Mouse (Mus musculus) gastrocnemius, postnatal 36 days (tissue): ENCODE results near the gene Smim8. TPM values are rescaled to one million over a fixed set of nuclear protein-coding genes. Genes with fewer than 3 reads are reported as not detected.
A peak's percentile ranks its signal among the peaks of the same experiment; 100 is the strongest.
"Not testable (repeated sequence)": the region's sequence is repeated elsewhere in the genome, so short reads cannot be mapped to it uniquely, and the experiment has no call there.

Experiments used
- DNase-seq, 2 experiments: peaks; one replicate each; pipeline ENCODE4 v3.0.0; 2022
- intact Hi-C: fragments of 180-260 bp; cut with DNase I; formaldehyde crosslinking; loops from one replicate; pipeline ENCODE4 v1.15.1; 2025
- long read RNA-seq, 2 experiments: library from polyadenylated mRNA; stranded (forward); transcript quantifications; one replicate each; pipeline ENCODE4 v2.0.0; 2021
- total RNA-seq, 2 experiments: library from RNA; stranded (reverse); gene quantifications; 2 replicates each; pipeline ENCODE4 v1.2.3; 2021

The Smim8 gene
- total RNA-seq, result 10 to 100 TPM; 22.9 to 25.2 TPM
- long read RNA-seq, experiment 1, transcript Smim8-205 (3 exons, 782 nt), result minor isoform, 6 of 89 reads
- long read RNA-seq, experiment 1, transcript Smim8-201 (3 exons, 786 nt), result major isoform, 41 of 89 reads
- long read RNA-seq, experiment 1, partial matches to known transcripts, result 39 of 89 reads
- long read RNA-seq, experiment 1, other reads (novel, unspliced or antisense), result 0 of 89 reads
- long read RNA-seq, experiment 2, transcript Smim8-202 (4 exons, 892 nt), result minor isoform, 6 of 100 reads
- long read RNA-seq, experiment 2, transcript Smim8-201 (3 exons, 786 nt), result major isoform, 35 of 100 reads
- long read RNA-seq, experiment 2, transcript Smim8-205 (3 exons, 782 nt), result minor isoform, 7 of 100 reads
- long read RNA-seq, experiment 2, partial matches to known transcripts, result 49 of 100 reads
- long read RNA-seq, experiment 2, other reads (novel, unspliced or antisense), result 1 of 100 reads

- DNase-seq, result peak; percentile 84 to 92
- intact Hi-C loops, result loop anchor here (2.0 to 10.0 kb wide), 4 partner anchors 91 to 163 kb away; partner anchors contain the start of genes Orc3, Rars2 and Slc35a1
Measured at GRCm38 (mm10) chr4:34777677-34778527, at the start of gene Smim8. Smim8 (minus strand) TSS chr4:34778423.

- DNase-seq, result no peak
- intact Hi-C loops, result no loop called here
Measured at GRCm38 (mm10) chr4:34823901-34824300, 45.7 kb upstream of the Smim8 start.

GRCm38 (mm10) chr4:34819904-34820303, 41.7 kb upstream of the Smim8 start:
- intact Hi-C loops, result no loop called here
- no peak for DNase-seq

GRCm38 (mm10) chr4:34801166-34802034, 23.2 kb upstream of the Smim8 start:
- intact Hi-C loops, result no loop called here
- no peak for DNase-seq

- intact Hi-C loops, result no loop called here
- no peak for DNase-seq
Measured at GRCm38 (mm10) chr4:34798005-34798404, 19.8 kb upstream of the Smim8 start.

GRCm38 (mm10) chr4:34797294-34797983, 19.2 kb upstream of the Smim8 start:
- intact Hi-C loops, result no loop called here
- no peak for DNase-seq

- no peak for DNase-seq
- intact Hi-C loops, result no loop called here
Measured at GRCm38 (mm10) chr4:34796294-34796693, 18.1 kb upstream of the Smim8 start.

- DNase-seq, result no peak
- intact Hi-C loops, result no loop called here
Measured at GRCm38 (mm10) chr4:34786476-34786875, 8.3 kb upstream of the Smim8 start.

- no peak for DNase-seq
- intact Hi-C loops, result no loop called here
Measured at GRCm38 (mm10) chr4:34785646-34786045, 7.4 kb upstream of the Smim8 start.

- intact Hi-C loops, result no loop called here
- DNase-seq, result no peak
Measured at GRCm38 (mm10) chr4:34784865-34785264, 6.6 kb upstream of the Smim8 start.

- intact Hi-C loops, result no loop called here
- DNase-seq, result no peak
Measured at GRCm38 (mm10) chr4:34782730-34783129, 4.5 kb upstream of the Smim8 start.

GRCm38 (mm10) chr4:34771652-34772371, 6.4 kb downstream of the Smim8 start:
- intact Hi-C loops, result loop anchor here (10.0 kb wide), 1 partner anchor 157 kb away; the partner anchor contains the start of genes Orc3 and Rars2
- no peak for DNase-seq

GRCm38 (mm10) chr4:34756163-34756562, 22.1 kb downstream of the Smim8 start, which contains the start of gene Gm136:
Gm136 (minus strand) TSS chr4:34756263.
- intact Hi-C loops, result no loop called here
- DNase-seq, result no peak

- no peak for DNase-seq
- intact Hi-C loops, result no loop called here
Measured at GRCm38 (mm10) chr4:34749236-34749635, 29.0 kb downstream of the Smim8 start.

- no peak for DNase-seq
- intact Hi-C loops, result no loop called here
Measured at GRCm38 (mm10) chr4:34734461-34734860, 43.8 kb downstream of the Smim8 start.

GRCm38 (mm10) chr4:34733415-34733814, 44.8 kb downstream of the Smim8 start:
- intact Hi-C loops, DNase-seq: not testable (repeated sequence)

- intact Hi-C loops, result no loop called here
Measured at GRCm38 (mm10) chr4:34729851-34730341, 48.3 kb downstream of the Smim8 start, which contains the start of gene Cfap206. Cfap206 (minus strand) TSS chr4:34730206.

GRCm38 (mm10) chr4:34725710-34726109, 52.5 kb downstream of the Smim8 start:
- intact Hi-C loops, DNase-seq: not testable (repeated sequence)

More at GRCm38 (mm10) chr4:34729851-34730341, 48.3 kb downstream of the Smim8 start, which contains the start of gene Cfap206:
- DNase-seq, result peak; percentile 21 to 39
